Mouse (Mus musculus): Measurements from ENCODE around the gene Rilpl1.
"Not testable (repeated sequence)": the region's sequence is repeated elsewhere in the genome, so short reads cannot be mapped to it uniquely, and the experiment has no call there.

Gene Rilpl1

DNA sequence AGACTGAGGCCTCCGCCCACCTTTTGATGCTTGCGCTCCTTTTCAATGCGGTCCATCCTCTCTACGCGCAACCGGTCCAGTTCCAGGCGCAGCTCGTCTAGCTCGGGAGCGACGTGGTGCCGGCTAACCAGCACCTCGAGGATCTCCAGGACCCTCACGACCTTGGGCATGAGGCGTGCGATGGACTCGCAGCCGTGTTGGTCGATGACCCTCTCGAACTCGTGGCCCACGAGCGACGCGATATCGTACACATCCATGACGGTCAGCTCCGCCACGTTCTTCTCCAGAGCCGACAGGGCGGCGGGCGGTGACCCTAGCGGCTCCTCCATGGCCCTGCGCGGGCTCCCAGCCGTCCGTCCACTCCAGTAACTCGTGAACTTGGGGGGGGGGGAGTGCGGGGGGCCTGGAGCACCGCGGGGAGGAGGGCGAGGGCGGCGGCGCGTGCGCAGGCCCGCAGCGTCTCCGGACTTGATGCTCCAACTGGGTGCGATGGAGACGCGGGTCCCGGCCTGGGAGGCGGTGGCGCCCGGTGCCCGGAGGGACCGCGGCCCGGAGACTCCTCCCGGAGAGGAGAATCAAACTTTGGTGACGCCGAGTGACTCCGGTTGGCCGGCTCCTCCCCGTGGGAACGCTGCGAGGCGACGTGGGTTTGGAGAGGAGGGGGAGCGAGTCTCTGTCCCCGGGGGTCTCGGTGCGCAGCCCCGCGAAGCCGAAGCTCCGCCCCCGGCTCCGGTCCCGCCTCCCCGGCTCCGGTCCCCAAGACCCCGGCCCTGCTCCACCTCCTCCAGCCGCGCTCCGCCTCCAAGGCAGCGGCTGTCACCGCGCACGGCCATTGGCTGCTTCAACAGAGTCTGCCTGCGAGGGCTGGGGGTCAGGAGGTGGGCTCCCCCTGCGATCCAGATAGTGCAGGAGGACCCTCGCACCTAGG lies at the start of gene Rilpl1:
Gene Rilpl1 (minus strand): TSS at position 737 of the 928 bp plus-strand sequence.
- peak; percentile 60 for DNase-seq

DNA sequence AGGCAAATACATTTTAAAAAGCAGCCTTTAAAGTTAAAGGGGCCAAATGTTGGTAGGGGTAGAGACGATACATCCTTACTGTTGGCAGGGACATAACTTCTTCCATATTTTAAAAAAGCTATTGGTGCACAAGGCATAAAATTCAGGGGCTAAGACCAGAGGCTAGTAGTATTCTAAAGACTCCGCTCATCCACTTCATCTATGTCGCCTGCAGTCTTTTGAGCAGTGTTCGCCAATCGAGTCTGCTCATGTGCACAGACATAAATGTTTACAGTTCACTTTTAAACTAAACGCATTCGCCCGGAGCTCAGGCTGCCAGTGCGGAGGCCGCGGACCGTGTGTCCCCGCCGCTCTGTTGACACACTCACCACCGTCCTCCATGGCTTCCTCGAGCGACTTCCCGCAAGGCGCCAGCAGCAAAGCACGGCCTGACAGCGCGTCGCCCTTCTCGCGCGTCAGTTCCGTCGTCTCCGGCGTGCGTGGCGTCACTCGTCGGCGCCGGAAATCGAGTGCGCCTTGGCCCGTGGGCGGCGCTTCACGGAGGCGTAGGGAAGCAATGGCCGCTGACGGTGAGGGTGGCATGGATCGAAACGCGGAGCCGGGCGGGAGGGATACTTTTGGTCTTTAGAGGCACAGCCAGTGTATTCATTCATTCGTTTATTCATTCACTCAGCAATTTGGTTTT lies 47.6 kb upstream of the Rilpl1 start, which contains the start of the genes Eif2b1 and Gtf2h3:
Gene Eif2b1 (minus strand): TSS at position 499 of the 685 bp plus-strand sequence.
Gene Gtf2h3 (plus strand): TSS at position 508 of the 685 bp plus-strand sequence.
- DNase-seq: peak; percentile 87

DNA sequence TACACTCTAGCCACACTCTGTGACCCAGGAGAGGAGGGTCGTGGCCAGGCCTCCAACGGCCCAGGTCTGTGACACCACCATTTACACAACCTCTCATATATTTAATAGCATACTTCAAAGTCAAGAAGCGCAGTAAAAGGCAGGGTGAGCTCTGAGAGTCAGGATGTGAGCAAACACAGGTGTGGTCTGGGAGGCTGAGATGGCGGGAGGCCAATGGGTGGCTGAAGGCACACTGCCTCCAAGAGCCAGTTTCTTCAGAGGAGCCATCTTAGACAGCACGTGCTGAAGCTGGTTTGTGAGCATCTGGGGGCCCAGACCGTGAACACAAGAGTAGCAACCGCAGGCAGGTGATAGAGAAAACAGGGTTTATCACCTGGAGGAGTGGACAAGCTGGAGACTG lies 44.3 kb upstream of the Rilpl1 start:
- DNase-seq: no peak

DNA sequence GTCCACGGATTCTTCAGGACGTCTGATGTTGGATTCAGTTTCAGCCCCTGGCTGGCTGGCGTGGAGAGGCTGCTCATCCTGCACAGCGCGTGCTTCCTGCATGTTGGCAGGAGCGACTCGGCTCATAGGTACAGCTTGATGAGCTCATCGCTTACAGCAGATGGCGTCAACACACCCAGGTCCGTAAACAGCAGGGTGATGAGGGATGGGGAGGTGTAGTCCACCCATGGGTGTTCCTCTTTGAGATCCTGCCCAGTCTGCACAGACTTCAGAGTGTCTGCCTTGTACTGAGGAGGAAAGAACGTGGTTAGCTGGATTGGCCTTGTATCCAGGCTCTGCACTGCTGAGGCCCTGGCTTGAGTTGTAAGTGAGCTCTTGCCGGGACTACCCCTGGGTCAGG lies 39.9 kb upstream of the Rilpl1 start:
- peak; percentile 78 for DNase-seq

DNA sequence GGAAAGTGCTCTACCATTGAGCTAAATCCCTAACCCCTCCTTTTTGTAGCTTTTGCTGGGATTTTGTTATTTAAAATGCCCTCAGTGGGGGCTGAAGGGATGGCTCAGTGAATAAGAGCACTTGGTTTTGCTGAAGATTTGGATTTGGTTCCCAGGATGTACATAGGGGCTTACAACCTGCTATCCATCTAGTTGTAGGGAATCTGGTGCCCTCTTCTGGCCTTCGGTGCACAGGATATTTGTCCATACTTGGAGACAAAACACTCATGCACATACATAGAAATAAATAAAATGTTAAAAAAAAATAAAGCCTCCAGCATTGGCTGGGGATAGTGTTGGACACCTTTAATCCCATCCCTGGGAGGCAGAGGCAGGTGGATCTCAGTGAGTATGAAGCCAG lies 24.0 kb upstream of the Rilpl1 start:
- DNase-seq: no peak

DNA sequence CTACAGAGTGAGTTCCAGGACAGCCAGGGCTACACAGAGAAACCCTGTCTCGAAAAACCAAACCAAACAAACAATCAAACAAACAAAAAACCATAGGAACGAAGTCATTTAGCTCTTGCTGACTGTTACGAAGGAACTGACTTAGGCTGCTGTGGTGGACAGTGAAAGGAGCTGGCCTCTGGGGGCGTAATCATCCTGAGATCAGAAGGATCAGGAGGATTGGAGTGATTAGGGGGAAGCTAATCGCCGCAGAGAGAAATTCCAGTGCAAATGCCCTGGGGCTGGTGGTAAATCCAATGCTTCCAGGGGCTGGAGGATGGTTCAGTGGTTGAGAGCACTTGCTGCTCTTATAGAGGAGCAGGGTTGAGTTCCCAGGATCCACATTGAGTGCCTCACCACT lies 22.4 kb upstream of the Rilpl1 start:
- no peak for DNase-seq

DNA sequence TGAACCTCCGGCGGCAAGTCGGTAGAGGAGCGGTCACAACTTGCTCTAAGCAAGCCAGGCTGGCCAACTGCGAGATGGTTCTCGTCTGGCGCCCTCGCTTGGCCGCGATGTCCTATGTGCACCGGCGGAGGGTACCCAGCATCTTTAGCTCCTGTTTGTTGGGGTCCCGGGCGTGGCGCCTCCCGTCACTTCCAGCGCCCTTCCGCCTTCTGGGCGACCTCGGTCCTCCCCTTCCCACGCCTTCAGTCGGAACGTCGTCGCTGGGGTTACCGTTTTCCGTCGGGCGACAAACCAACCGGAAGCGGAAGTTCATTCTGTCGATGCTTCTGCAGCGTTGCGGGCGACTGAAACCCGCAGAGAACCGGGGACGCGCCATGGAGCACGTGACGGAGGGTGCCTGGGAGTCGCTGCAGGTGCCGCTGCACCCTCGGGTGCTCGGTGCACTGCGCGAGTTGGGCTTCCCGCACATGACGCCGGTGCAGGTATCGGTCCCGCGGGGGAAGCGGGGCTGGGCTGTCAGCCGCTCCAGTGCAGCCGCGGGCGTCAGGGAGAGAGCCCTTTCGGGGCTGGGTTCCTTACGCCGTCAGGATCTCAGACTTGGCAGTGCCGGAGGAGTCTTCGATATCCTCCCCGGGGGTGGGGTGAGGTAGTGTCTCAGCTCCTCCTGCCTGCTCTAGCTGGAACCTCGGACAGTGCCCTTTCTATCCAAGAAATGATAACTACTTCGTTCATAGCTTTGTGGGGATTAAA lies 21.5 kb upstream of the Rilpl1 start, which contains the start of gene Ddx55:
Gene Ddx55 (plus strand): TSS at position 307 of the 750 bp plus-strand sequence.
- DNase-seq: peak; percentile 88

DNA sequence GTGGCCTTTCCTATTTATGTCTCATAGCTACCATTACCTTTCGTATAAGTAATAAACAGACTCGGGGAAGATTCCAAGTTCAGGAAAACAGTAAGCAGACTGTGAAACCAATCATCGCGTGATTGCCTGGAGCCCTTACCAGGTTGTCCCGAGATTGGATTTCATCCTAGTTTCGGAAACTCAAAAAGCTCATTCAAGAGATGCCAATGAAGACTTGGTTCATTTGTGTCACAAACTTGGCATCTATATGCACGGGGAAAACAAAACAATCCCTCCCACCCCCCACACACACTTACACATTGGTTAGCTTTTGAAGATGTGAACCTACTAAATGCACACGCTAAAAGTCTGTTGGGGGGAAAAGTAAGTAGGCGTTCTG lies 20.9 kb upstream of the Rilpl1 start:
- DNase-seq: no peak

DNA sequence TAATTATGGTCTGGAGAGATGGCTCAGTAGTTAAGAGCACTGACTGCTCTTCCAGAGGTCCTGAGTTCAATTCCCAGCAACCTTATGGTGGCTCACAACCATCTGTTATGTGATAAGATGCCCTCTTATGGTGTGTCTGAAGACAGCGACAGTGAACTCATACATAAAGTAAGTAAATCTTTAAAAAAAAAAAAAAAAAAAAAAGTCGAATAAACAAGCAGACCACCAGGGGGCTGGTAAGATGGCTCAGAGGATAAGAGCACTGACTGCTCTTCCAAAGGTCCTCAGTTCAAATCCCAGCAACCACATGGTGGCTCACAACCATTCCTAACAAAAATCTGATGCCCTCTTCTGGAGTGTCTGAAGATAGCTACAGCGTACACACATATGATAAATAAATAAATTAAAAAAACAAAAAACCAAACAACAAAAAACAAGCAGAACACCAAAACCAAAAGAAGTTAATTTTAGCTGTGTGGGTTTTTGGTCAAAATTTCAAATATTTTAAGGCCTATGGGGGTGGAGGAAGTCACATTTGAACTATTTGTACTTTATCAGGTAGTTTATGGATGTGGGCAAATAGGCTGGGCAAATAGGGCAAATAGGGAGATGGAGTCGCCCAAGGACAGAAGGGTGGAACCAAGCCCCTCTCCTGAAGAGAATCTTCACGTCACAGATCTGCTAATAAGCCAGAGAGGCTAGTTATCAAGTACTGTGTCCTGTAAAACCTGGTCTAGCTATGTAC lies 20.3 kb upstream of the Rilpl1 start:
- not testable (repeated sequence) for DNase-seq

DNA sequence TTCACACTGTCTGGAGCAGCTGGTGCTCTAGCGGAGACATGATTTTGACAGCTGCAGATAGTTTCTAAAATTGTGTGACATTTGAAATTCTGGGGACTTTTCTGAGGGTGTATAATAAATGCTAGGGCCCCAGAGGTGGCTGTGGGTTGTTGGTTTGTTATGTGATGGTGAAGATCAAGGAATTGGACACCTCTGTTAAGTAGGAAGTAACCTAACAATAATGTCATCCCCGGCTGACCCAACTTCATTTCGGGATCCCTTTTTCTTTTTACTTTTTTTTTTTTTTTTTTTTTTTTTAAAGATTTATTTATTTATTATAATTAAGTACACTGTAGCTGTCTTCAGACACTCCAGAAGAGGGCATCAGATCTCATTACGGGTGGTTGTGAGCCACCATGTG lies 19.5 kb upstream of the Rilpl1 start:
- not testable (repeated sequence) for DNase-seq

DNA sequence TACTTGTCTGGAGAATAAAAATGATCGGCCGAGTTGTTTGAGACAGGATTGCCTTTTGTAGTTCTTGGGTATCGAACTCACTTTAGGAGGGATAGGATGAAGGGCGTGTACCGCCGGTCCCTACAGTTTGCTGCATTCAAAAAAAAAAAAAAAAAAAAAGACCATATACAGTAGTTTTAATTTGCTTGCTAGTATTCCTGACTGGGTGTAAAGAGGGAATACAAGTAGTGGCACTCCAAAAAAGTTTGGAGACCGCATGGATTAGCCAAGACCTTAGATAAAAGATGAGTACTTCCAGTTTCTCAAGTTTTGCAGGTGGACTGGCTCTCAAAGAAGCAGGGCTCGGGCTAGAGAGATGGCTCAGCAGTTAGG lies 10.4 kb upstream of the Rilpl1 start:
- DNase-seq: no peak

DNA sequence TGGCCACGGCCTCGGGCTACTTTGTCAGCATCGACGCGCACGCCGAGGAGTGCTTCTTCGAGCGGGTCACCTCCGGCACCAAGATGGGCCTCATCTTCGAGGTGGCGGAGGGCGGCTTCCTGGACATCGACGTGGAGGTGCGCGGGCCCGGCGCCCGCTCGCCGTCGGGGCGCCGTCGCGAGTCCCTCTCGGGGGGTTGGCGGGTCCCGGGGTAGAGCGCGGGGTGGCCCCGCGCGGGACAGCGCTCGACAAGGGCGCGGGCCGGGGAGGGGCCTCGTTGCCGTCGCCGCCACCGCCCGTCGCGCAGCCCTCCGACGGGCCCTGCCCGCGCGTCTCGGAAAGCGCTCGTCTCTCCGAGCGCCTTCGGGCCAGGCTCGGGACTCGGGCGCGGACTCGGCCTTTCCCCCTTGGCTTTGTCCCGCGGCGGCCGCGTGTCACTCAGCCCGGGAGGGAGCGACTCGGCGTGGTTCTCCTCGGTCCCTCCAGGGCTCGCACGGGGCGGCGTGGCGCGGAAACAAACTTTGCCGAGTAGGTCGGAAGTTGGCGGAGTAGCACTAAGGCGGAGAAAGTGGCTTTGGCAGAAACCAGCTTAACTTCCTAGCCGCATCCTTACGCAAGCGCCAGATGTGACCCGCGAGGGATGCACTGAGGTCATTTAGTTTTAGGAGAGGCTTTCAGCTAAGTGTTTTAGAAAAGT lies 9.9 kb upstream of the Rilpl1 start:
- no peak for DNase-seq

DNA sequence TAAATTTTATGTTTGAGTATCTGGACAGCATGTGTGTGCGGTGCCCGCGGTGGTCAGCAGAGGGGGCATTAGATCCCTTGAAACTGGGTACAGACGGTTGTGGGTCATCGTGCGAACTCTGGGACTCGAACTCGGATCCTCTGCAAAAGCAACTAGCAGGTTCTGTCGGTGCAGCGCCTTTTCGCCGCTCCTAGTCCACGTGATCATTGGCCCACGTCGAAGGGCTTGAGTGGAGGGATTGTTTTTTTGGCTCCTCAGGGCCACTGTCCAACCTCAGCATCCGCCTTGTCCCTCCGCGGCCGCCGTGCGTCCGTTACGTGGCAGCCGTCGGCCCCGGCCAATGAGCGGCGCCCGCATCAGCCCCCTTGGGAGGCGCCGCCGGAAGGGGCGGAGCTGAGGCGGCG lies 9.2 kb upstream of the Rilpl1 start, which contains the start of gene Tmed2:
Gene Tmed2 (plus strand): TSS at position 313 of the 404 bp plus-strand sequence.
- peak; percentile 97 for DNase-seq

DNA sequence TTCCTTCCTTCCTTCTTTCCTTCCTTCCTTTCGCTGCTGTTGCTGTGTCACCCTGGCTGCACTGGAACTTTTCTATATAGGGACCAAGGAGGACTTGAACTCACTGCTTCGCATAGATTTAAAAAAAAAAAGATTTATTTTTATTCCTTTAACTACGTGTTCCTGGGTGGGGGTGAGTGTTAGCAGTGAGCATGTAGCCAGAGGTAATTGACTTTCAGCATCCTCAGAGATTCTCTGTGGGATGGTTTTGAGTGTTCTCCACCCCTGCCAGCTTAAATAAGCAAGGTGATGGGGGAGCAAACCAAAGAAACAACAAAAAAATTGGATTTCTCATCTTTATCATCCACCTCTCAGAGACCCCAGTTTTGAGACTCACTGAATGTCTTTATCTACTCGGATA lies 8.7 kb upstream of the Rilpl1 start:
- DNase-seq: peak; percentile 55

DNA sequence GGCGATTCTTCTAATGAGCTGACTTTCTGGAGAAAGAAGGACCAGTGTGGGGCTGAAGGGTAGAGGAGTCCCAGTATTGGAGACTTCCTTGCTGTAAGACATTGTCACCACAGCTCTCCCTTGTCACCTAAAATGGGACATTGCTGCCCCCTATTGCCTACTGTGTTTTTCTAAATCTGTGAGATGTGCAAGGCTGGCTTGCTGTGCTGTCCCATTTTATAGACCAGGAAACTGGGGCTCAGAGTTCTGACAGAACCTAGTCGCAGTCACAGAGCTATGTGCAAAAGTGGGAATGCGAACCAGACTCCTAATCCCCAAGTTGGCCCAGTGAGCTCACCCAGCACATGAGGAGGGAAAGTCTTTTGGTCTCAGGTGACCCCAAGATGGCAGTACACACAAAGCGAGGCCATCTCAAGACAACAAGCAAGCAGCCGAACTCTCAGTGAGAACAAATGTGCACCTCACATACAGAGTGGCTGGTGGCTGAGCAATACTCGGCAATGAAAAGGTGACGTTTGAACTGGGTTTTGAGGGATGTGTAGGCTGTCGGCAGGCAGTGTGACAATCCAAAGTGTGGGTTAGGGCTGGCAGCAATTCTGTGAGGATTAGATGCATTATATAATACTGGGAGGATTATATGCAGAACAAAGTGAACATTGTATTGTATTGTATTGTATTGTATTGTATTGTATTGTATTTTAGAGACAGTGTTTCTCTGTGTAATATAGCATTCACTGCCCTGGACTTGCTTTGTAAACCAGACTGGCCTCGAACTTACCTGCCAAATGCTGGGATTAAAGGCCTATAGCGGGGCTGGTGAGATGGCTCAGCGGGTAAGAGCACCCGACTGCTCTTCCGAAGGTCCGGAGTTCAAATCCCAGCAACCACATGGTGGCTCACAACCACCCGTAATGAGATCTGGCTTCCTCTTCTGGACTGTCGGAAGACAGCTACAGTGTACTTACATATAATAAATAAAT lies 7.9 kb upstream of the Rilpl1 start:
- DNase-seq: peak; percentile 74

DNA sequence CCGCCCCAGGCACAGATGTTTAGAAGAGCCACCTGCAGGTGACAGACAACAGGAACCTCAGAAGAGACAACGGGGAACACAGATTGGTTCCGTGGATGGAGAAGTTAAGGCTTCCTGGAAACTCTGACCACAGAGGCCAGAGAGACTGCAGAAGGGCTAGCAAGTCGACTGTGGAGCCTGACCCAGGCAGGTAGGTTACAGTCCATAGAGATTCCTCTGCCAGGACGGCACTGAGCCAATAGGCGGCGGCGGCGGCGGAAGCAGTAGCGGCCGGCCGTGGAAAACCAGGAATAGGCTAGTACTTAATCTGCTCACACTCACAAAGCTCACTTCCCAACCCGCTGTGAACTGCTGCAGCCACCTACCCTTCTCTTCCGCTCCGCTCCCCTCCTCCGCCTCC lies 5.6 kb upstream of the Rilpl1 start:
- DNase-seq: no peak

DNA sequence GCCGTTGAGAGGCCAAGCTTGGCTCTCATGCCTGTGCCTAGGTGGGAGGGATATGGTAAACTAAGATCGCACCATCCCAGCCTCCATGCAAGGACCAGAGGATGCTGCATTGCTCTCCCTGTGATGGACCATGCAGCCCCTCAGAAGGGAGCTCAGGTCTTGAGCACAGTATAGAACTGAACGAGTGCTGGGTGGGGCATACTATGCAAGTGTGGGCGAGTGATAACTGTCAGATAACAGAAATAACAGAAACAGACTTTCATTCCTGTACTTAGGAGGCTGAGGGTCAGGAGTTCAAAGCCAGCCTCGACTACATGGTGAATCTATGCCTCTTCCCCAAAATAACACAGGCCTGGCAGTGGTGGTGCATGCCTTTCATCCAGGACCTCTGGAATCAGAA lies 3.8 kb upstream of the Rilpl1 start:
- DNase-seq: no peak

DNA sequence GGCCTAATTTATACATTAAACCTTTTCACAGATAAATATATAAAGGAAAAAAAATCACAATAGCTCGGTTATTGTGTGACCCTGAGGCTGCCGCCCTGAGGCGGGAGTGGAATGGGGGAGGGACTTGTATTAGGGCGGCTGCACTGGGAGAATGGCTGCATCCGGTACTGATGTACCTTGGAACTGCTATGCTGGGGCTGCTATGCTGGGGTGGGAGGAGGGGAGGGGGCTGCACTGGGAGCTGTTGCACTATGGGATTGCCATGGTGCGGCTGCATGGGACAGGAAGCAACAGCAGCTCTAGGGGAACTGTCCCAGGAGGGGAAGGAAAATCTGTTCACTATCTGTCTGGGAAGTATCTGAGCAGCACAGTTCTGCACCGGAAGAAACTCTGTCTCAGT lies 1.3 kb upstream of the Rilpl1 start:
- DNase-seq: no peak

DNA sequence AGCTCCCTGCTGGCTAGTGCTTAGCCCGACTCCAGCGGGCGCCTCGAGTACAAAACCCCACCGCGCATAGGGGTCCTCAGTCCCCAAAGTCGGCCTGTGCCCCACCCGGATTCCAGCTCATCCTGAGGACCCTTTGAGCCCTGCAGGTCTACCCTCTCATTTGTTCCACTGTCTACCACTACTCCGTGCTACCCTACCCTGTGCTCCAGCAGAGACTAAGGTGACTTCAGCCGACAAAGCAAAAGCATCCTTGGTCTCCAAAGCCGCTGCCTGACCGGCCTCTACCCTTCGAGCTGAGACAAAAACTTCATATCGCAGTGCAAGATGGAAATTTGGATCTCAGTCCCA lies 366 bp upstream of the Rilpl1 start:
- no peak for DNase-seq

DNA sequence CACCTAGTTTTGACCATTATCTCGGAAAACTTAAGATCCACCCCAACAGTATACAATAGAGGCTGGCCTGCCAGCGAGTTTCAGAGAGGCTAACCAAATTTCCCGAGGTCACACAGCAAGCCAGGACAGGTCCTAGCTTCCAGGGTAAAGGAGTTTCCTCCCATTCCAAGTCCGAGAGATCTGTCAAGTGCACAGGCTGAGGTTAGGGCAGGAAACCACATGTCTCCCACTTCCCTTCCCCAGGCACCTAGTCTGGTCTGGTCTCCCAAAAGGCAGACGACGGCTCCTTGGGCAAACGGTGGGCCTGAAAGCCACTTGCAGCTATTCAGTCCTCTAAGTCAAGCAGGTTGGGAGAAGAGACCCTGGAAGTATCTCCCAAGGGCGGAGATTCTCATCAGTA lies 1.5 kb downstream of the Rilpl1 start:
- no peak for DNase-seq

DNA sequence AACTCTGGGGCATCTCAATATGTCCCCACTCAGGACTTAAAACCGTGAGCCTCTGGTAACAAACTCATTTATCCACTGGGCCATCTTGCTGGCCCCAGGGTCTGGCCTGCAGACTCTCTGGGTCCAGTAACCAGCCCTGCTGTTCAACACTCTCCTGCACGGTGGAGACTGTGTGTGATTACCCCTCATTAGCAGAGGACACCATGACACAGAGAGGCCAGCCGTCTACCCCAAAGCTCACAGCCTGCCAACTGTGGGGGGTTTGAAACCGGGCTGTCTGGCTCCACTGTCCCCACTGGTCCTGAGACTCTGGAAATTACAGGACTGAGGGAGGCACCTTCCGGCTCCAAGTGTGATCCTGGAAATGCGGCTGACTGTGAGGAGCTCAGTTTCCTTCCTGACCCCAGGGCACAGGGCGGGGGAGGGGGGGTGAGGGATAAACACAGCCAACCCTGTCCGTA lies 2.0 kb downstream of the Rilpl1 start:
- DNase-seq: no peak

Measured in cerebellum, adult 9-10 months (tissue).